Mouse (Mus musculus): ENCODE results near the gene Slc33a1. TPM values are rescaled to one million over a fixed set of nuclear protein-coding genes. Genes with fewer than 3 reads are reported as not detected.

Slc33a1 gene
- total RNA-seq, 2 experiments from 2014 or later: 27.7 to 29.0 TPM

- DNase-seq (ENCODE audit: low spot score in 2 of 2): no peak
- no peak overlapping the region for H3K27ac ChIP-seq
These were observed 72.4 kb downstream of the Slc33a1 start for GRCm38 (mm10) chr3:63892154-63892553.

More at GRCm38 (mm10) chr3:63892154-63892553, 72.4 kb downstream of the Slc33a1 start:
- no peak overlapping the region for H3K4me3 ChIP-seq
- TF ChIP-seq CTCF (conservative IDR thresholded peaks at IDR 0.05): no peak

Other genes with a start within 250 kb of the Slc33a1 start
- 1 to 10 TPM; 3.9 to 5.0 TPM for gene Plch1, start 65.3 kb downstream of the Slc33a1 start, total RNA-seq (2021)
- 10 to 100 TPM; 13.5 to 13.6 TPM for gene E130311K13Rik, start 35.3 kb downstream of the Slc33a1 start, total RNA-seq (2021)
- gene Gmps, start 11.3 kb upstream of the Slc33a1 start, total RNA-seq (2021): 10 to 100 TPM; 47.2 to 48.5 TPM
- gene Vmn2r1, start 116.8 kb upstream of the Slc33a1 start, total RNA-seq (2021): under 1 TPM; 0.36 to 0.69 TPM
- not detected for gene Vmn2r2, start 177.2 kb upstream of the Slc33a1 start, total RNA-seq (2021)